Mouse (Mus musculus) macrophage (primary cell): Measurements from ENCODE around the gene Ptger2. TPM values are rescaled to one million over a fixed set of nuclear protein-coding genes. Genes with fewer than 3 reads are reported as not detected.
A peak's percentile ranks its signal among the peaks of the same experiment; 100 is the strongest.

Source experiments
- H3K27ac ChIP-seq: fragments of 350-480 bp; formaldehyde crosslinking; 2 replicates; pipeline ENCODE4 v1.9.0; 2021
- H3K36me3 ChIP-seq: fragments of 350-480 bp; formaldehyde crosslinking; 2 replicates; pipeline ENCODE4 v1.9.0; 2021; ENCODE audit errors: inconsistent target
- H3K4me3 ChIP-seq: fragments of 350-480 bp; formaldehyde crosslinking; 2 replicates; pipeline ENCODE4 v1.9.0; 2021; ENCODE audit errors: inconsistent target
- H3K79me2 ChIP-seq: fragments of 350-480 bp; formaldehyde crosslinking; 2 replicates; pipeline ENCODE4 v1.9.0; 2021; ENCODE audit errors: inconsistent target
- WGBS: methylation state at CpG from one replicate; pipeline ENCODE4 v1.1.7; 2026; ENCODE audit warnings: inconsistent platforms; ENCODE audit not compliant: missing documents; 5-methylcytosine and 5-hydroxymethylcytosine counted together
- polyA plus RNA-seq: library from polyadenylated mRNA; stranded (reverse); fragments of 250-400 nt; gene quantifications from 3 replicates; pipeline ENCODE4 v1.2.4, GENCODE M21; 2018; ENCODE audit warnings: inconsistent platforms

Ptger2 gene
- polyA plus RNA-seq, 1 experiment from 2014 or later = 2.1 TPM

DNA sequence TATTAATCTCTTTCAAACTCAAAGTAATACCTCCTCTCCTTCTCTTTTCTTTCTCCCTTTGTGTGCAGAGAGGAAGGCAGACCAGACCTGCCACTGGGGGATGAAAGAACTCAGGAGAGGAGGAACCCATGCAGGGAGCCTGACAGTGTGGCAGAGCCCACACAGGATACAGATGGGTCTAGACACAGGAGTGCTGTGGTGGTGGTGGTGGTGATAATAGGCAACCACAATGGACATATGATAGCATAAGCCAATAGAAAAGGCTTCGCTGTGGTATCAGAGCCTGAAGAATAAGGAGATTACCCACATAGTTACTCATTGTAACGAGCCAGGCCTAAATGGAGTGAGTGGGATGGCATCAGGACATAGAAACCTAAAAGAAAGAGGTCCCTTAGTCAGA is 23.3 kb downstream of the Ptger2 start:
- no peaks in the 10 kb centered on the region for H3K79me2 ChIP-seq
- H3K36me3 ChIP-seq = no peaks in the 10 kb centered on the region
- WGBS = 45% methylated on average over 2 of the region's 2 CpGs
- H3K27ac ChIP-seq = no peak overlapping the region
- no peak overlapping the region for H3K4me3 ChIP-seq

DNA sequence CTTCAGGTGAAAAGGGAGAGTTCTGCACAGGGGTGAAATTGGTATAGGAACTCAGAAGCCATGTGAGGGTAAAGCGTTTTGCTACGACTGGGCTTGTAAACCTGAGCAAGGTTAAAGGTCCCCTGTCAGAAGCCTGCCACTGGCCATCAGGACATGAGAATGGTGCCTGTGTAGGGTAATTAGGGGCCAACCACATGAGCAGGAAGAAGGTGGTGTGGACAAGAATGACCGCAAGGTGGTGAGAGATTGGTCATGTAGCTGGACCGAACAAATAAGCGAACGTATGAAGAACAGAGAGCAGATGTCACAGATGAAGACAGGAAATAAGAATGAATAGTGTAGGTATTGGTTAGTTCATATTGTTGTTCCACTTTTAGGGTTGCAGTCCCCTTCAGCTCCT is 23.7 kb downstream of the Ptger2 start:
- no peak overlapping the region for H3K4me3 ChIP-seq
- WGBS = 89% methylated on average over 6 of the region's 6 CpGs
- H3K36me3 ChIP-seq = no peaks in the 10 kb centered on the region
- no peak overlapping the region for H3K27ac ChIP-seq
- H3K79me2 ChIP-seq = no peaks in the 10 kb centered on the region

DNA sequence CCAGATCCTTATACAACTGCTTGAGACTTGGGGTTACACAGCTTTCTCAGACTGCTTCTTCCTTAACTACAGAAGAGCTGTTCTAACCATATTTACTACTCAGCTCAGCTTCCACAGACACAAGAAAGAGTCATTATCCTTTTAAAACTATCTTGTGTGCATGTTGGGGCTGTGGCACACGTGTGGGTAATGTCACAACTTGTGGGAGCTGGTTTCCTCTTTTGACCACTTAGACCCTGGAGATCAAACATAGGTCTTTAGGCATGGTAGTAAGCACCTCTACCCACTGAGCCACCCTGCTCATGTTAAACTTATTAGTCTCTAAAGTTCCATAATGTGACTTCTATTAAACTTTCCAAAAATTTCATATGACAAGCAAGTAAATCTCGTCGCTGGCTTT is 33.6 kb downstream of the Ptger2 start:
- Histone ChIP-seq H3K4me3 (no peak overlapping the region), H3K27ac (no peak overlapping the region), H3K79me2 (no peaks in the 10 kb centered on the region), H3K36me3 (no peaks in the 10 kb centered on the region)
- 74% methylated on average over 3 of the region's 3 CpGs for WGBS

DNA sequence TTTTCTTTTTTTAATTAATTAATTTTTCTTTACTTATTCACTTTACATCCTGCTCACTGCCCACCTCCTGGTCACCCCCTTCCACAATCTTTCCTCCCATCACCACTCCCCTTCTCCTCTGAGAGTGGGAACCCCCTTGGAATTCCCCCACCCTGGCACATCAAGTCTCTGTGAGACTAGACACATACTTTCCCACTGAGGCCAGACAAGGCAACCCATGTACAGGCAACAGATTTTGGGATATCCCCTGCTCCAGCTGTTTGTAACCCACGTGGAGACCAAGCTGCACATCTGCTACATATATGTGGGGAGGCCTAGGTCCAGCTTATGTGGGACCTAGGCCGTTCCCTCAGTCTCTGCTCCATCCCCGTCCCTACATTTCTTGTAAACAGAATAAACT is 46.3 kb downstream of the Ptger2 start:
- H3K36me3 ChIP-seq = no peaks in the 10 kb centered on the region
- H3K79me2 ChIP-seq = no peaks in the 10 kb centered on the region
- H3K27ac ChIP-seq = no peak overlapping the region
- H3K4me3 ChIP-seq = no peak overlapping the region
- 98% methylated on average over 3 of the region's 3 CpGs for WGBS

DNA sequence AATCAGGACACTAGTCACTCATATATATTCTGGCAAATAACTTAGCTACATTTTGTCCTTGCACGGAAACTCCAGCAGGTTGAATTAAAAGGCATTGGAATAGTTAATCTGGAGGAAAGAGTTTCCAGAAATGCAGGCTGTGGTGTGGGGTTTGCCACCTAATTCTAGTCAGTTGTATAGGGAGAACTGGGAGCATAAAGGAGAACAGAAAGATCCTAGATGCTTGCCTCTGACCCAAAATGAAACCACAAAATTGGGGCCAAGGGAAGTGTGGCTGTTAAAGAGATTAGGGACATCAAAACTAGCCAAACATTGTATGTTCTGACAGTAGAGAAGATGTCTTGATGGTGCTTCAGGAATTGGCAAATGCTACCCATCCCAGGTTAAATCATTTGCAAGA is 48.6 kb downstream of the Ptger2 start:
- Histone ChIP-seq H3K36me3 (no peaks in the 10 kb centered on the region), H3K79me2 (no peaks in the 10 kb centered on the region)
- 23% methylated on average over 1 of the region's 1 CpGs for WGBS

DNA sequence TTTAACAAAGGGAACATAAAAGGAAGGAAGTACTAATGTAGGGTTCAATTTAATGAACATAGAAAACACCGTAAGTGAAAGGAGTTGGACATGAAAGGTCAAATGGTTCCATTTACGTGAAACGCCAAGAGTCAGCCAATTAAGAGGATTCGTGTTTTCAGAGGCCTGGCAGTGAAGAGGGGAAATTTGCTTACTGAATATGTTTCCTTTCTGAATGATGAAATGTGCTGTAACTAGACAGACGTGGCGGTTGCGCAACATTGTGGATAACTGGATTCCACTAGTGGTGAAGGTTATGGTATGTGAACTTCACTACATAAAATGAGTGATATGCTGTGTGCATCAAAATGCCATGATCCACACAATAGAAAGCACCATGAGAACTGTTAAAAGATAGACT is 50.1 kb downstream of the Ptger2 start:
- H3K4me3 ChIP-seq = no peak overlapping the region
- peak overlapping the region; percentile 85 for H3K27ac ChIP-seq
- H3K36me3 ChIP-seq = no peaks in the 10 kb centered on the region
- no peaks in the 10 kb centered on the region for H3K79me2 ChIP-seq
- 8% methylated on average over 7 of the region's 7 CpGs for WGBS

More for the DNA sequence above, 48.6 kb downstream of the Ptger2 start:
- Histone ChIP-seq H3K4me3 (no peak overlapping the region), H3K27ac (peak overlapping the region; percentile 85)

DNA sequence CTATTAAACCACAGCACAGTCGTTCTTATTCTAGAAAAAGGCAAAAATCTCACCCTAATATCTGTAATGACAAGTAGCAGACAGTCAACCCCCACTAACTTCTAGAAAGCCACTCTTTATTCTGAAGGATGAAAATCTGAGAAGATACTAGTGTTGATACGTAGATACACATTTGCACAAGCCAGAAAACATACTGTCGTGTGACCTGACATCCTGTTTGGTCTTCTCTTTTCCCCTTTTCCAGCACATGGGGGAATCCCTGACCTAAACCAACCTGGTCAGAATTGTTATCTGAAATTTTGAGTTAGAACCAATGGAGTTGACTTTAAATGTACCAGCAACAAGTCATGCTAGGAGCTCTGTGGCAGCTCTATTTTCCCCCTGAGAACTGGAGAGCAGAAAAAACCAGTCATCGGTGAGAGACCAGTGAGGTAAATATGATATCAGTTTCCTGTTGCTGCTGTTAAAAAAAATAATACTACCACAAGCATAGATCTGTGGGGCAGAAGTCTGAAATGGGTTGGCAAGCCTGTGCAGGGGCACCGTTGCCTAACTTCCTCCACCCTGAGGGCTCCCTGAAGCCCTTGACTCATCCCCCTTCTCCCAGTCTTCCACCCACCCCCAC is 53.0 kb downstream of the Ptger2 start:
- Histone ChIP-seq H3K27ac (peak overlapping the region; percentile 55), H3K79me2 (no peaks in the 10 kb centered on the region), H3K36me3 (no peaks in the 10 kb centered on the region), H3K4me3 (no peak overlapping the region)
- 15% methylated on average over 5 of the region's 5 CpGs for WGBS

DNA sequence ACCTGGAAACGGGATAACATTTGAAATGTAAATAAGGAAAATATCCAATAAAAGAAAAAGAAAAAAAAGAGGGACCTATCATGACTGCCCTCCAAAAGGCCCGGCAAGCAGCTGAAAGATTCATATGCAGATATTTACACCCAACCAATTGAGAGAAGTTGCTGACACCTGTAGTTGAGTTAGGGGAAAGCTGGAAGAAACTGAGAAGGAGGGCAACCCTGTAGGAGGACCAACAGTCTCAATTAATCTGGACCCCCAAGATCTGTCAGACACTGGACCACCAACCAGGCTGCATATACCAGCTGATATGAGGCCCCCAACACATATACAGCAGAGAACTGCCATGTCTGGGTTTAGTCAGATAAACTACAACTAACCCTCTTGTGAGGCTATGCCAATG is 60.1 kb downstream of the Ptger2 start:
- H3K4me3 ChIP-seq = no peak overlapping the region
- no peaks in the 10 kb centered on the region for H3K36me3 ChIP-seq
- H3K27ac ChIP-seq = peak overlapping the region; percentile 93
- H3K79me2 ChIP-seq = no peaks in the 10 kb centered on the region
- WGBS = 100% methylated on average over 2 of the region's 2 CpGs

DNA sequence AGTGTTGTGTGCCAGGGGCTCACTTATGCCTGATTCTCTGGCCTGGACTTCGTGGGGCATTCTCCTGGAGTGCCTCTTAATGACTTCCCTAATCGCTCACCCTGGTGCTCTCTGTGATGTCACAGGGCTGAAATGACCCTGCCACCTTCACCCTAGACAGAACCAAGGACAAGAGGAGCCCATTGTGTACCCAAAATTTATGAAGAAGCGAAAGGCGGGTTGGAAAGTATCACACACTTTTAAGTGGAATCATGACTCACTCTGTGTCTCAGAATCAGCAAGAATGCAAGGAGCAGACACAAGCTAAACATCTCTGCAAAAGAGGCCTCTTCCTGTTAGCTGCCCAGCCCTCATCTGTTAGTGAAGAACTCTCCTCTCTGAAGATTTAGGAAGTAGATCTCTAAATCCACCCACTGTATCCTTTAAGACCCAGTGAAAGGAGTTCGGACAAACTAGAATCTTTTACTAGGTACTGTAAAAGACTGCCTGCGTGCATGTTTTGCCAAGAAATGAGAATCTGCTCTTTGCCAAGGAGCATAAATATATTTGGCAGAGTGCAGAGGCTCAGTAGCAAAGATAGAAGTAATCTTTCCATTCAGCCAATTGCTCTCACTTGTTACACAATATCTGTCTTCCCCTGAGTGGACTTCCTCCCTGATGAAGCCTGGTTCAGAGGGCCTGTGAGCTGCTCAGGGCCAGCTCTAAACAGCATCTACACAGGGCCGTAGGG is 61.9 kb downstream of the Ptger2 start:
- Histone ChIP-seq H3K27ac (peak overlapping the region; percentile 93), H3K36me3 (no peaks in the 10 kb centered on the region), H3K4me3 (no peak overlapping the region), H3K79me2 (no peaks in the 10 kb centered on the region)
- WGBS = under 1% methylated on average over 7 of the region's 7 CpGs

DNA sequence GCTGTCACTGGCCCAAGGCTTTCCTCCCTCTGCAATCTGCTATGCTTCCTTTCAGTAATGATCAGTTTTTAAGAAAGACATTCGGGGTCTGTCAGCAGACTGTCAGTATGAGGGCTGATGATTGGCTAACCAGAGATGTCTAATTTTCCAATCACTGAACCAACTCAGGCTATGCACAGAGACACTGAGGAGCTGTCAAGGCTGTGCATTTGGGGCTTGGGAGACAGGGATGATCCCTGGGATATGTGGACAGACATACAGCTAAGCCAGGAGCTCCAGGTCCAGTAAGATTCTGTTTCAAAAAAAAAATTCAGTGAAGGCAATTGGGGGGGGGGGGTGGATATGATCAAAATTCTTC is 62.4 kb downstream of the Ptger2 start:
- no peaks in the 10 kb centered on the region for H3K36me3 ChIP-seq
- WGBS = 10% methylated on average over 1 of the region's 1 CpGs
- H3K4me3 ChIP-seq = no peak overlapping the region
- no peaks in the 10 kb centered on the region for H3K79me2 ChIP-seq
- H3K27ac ChIP-seq = peak overlapping the region; percentile 93

DNA sequence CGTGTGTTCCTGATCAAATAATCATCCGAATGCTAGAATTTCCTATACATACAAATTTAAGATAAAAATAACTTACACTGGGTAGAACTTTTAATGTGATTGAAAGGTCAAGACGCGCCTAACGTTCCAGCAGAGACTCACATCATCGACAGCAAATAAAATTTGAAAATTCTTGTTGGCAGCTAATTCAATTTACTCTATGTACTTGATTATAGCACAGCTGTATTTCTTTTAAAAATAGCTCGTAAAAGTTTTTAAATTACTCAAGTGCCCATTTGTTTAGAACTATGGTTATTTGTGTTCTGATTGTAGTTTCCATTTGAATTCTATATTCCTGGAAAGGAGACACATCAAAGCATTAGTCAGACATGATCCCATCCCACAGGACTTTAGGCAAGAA is 63.1 kb downstream of the Ptger2 start:
- 88% methylated on average over 7 of the region's 7 CpGs for WGBS
- H3K79me2 ChIP-seq = no peaks in the 10 kb centered on the region
- H3K4me3 ChIP-seq = no peak overlapping the region
- H3K36me3 ChIP-seq = no peaks in the 10 kb centered on the region
- H3K27ac ChIP-seq = peak overlapping the region; percentile 93

Other genes with a start within 250 kb of the Ptger2 start
- gene Gm8267, start 237.9 kb upstream of the Ptger2 start, polyA plus RNA-seq = not detected in 3 replicates
- gene Ptgdr, start 128.8 kb upstream of the Ptger2 start, polyA plus RNA-seq = not detected in 3 replicates
- gene Gpr137c, start 231.5 kb downstream of the Ptger2 start, polyA plus RNA-seq = 0.12 to 0.50 TPM (median 0.42 TPM) in 3 replicates
- gene Txndc16, start 232.1 kb downstream of the Ptger2 start, polyA plus RNA-seq = 17.1 to 40.4 TPM (median 36.7 TPM) in 3 replicates